Mouse (Mus musculus) granulocyte monocyte progenitor cell, adult 5-6 weeks (primary cell): ENCODE results near the gene Arnt2. TPM values are rescaled to one million over a fixed set of nuclear protein-coding genes. Genes with fewer than 3 reads are reported as not detected.

Source experiments
- ATAC-seq: replicated peaks from 2 replicates; pipeline ENCODE4 v1.8.0; 2016; ENCODE audit warnings: mild to moderate bottlenecking, moderate TSS enrichment, inconsistent platforms; ENCODE audit not compliant: poor library complexity, severe bottlenecking
- total RNA-seq, 2 experiments: library from RNA; stranded (forward) in 1 of 2; stranded (reverse) in 1 of 2; fragments of 200-712, 200-1000 nt in 1 of 2; fragments of >200 nt in 1 of 2; fragmentation: Nextera tagmentation in 1 of 2; gene quantifications; 2 replicates each; pipeline ENCODE4 v1.2.3; 2014 to 2017

Arnt2 gene
- not detected in 2 replicates for total RNA-seq (2014; fragmentation: Nextera tagmentation)
- total RNA-seq (2017) = not detected in 2 replicates

GRCm38 (mm10) chr7:84409896-84410521, at the start of gene Arnt2:
Gene Arnt2 (minus strand): TSS chr7:84410176.
- ATAC-seq = no peak

GRCm38 (mm10) chr7:84451681-84452080, 41.7 kb upstream of the Arnt2 start:
- no peak for ATAC-seq

- no peak for ATAC-seq
These were observed 39.1 kb upstream of the Arnt2 start for GRCm38 (mm10) chr7:84449066-84449465.

GRCm38 (mm10) chr7:84448512-84448911, 38.5 kb upstream of the Arnt2 start:
- no peak for ATAC-seq

- ATAC-seq = no peak
These were observed 37.9 kb upstream of the Arnt2 start for GRCm38 (mm10) chr7:84447740-84448435.

- ATAC-seq = peak; percentile 93
These were observed 37.1 kb upstream of the Arnt2 start for GRCm38 (mm10) chr7:84447060-84447459.

GRCm38 (mm10) chr7:84442343-84442911, 32.5 kb upstream of the Arnt2 start:
- ATAC-seq = no peak

- ATAC-seq = no peak
These were observed 29.6 kb upstream of the Arnt2 start for GRCm38 (mm10) chr7:84439606-84440005.

GRCm38 (mm10) chr7:84434901-84435300, 24.9 kb upstream of the Arnt2 start:
- no peak for ATAC-seq

GRCm38 (mm10) chr7:84432151-84432550, 22.2 kb upstream of the Arnt2 start:
- no peak for ATAC-seq

- no peak for ATAC-seq
These were observed 17.2 kb upstream of the Arnt2 start for GRCm38 (mm10) chr7:84427221-84427620.

GRCm38 (mm10) chr7:84424670-84425385, 14.9 kb upstream of the Arnt2 start:
- no peak for ATAC-seq

- ATAC-seq = no peak
These were observed 11.8 kb upstream of the Arnt2 start for GRCm38 (mm10) chr7:84421753-84422152.

GRCm38 (mm10) chr7:84421291-84421665, 11.3 kb upstream of the Arnt2 start:
- no peak for ATAC-seq

GRCm38 (mm10) chr7:84420581-84421290, 10.8 kb upstream of the Arnt2 start:
- ATAC-seq = no peak

- no peak for ATAC-seq
These were observed 7.5 kb upstream of the Arnt2 start for GRCm38 (mm10) chr7:84417441-84417840.

GRCm38 (mm10) chr7:84412570-84412969, 2.6 kb upstream of the Arnt2 start:
- no peak for ATAC-seq

GRCm38 (mm10) chr7:84409241-84409895, 608 bp downstream of the Arnt2 start:
- ATAC-seq = no peak; the same call in 1 of the 2 replicates

GRCm38 (mm10) chr7:84408282-84408681, 1.7 kb downstream of the Arnt2 start:
- no peak for ATAC-seq

GRCm38 (mm10) chr7:84403371-84403770, 6.6 kb downstream of the Arnt2 start:
- ATAC-seq = no peak
